Mouse (Mus musculus) effector memory CD4-positive, alpha-beta T cell, adult 5 months (primary cell): ENCODE measurements around the gene Wdr72. TPM values are rescaled to one million over a fixed set of nuclear protein-coding genes. Genes with fewer than 3 reads are reported as not detected.

Source experiments
- polyA plus RNA-seq: library from polyadenylated mRNA; unstranded; fragments of 100-300 nt; shearing (Covaris generic); gene quantifications from one replicate; pipeline ENCODE4 v1.2.1, GENCODE M21; 2017

The Wdr72 gene
- polyA plus RNA-seq = not detected

DNA sequence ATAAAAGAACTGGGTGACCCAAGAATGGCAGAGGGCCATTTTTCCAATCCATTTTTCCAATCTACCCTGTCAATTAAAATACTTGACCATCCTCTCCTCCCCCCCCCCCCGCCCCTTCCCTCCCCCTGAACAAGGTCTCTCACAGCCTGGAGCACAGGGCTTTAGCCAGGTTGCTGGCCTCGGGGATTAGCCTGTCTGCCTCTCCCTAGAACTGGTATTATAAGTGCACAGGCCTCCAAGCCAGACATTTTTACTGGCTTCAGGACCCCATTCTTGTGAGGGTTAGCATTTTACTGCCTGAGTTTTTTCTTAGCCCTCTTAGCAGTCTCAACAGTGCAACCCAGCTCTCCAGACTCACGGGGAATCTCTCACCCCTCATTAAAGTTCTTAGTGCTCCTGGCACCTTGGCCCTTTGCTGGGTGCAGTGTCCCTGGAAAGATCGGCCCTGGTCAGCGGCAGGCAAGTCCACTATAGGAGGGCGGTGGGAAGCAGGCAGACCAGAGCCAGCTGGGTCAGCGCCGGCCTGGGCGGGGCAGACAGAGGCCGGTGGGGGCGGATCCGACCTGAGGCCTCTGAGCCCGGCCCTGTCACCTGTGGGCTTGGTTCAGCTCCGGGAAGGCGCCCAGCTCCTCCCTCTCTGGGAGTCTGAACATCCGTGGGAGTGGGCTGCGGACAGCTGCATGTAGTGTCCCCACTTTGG, at the start of gene Wdr72:
Gene Wdr72, plus strand, starts transcription at position 596 of the 700 bp plus-strand sequence.

Other genes starting within 250 kb of the Wdr72 start
- 0.04 TPM for gene Unc13c, start 141.4 kb upstream of the Wdr72 start, polyA plus RNA-seq